Mouse (Mus musculus) cerebellum, postnatal 4 days (tissue): ENCODE data around the gene Slc5a1.

Experiments
- DNase-seq, 2 experiments: peaks; one replicate each; pipeline ENCODE4 v3.0.0; 2022; ENCODE audit warnings: low spot score in 2 of 2, mixed read lengths in 1 of 2

Gene Slc5a1

DNA sequence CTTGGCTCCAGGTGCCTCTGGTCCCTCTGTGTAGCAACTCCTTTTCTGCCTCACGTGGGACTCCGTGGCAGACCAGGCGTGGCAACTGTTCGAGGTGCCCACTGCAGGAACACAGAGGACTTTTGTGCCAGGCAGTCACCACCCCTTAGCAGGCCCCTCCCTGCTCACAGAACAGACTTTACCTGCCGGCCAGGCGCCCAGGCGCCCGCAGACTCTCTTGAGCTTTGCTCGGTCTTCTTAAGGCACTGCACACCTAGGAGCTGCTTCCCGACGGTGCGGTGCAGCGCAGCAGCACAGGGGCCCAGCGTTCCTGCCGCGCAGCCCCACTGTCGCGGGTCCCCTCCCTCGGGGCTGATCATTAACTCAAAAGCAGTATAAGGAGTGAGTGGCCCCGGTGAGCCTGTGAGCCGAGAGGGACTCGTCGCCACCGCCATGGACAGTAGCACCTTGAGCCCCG is at the start of gene Slc5a1:
Gene Slc5a1, plus strand, starts transcription at position 195 of the 457 bp plus-strand sequence.
- no peak for DNase-seq

GRCm38 (mm10) chr5:33056126-33056765 is 47.8 kb upstream of the Slc5a1 start:
- no peak for DNase-seq

DNA sequence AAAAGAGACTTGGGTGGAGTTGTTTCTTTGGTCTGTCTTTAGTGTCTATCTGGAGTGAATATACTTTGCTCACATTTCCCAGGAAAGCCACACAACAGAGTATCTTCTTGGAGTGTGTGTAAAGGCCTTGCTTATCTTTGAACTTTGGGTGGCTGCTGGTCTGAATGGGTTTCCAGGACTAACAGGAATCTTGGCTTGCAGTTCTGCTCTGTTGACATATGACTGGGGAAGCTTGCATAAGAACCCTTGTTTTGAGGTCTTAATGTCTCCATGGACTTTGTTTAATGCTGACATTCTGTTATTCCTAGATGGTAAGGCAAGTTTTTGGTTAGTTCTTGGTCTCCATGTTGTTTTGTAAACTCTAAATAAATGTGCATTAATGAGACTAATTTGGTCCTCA is 33.9 kb upstream of the Slc5a1 start:
- no peak for DNase-seq

GRCm38 (mm10) chr5:33076490-33077191 is 27.4 kb upstream of the Slc5a1 start:
- DNase-seq: no peak

- no peak for DNase-seq
Observed at GRCm38 (mm10) chr5:33082896-33083295, 21.1 kb upstream of the Slc5a1 start.

GRCm38 (mm10) chr5:33084599-33084998 is 19.4 kb upstream of the Slc5a1 start:
- no peak for DNase-seq

- no peak for DNase-seq
Observed at GRCm38 (mm10) chr5:33091342-33091741, 12.7 kb upstream of the Slc5a1 start.

- DNase-seq: no peak
Observed at GRCm38 (mm10) chr5:33095315-33095714, 8.7 kb upstream of the Slc5a1 start.

DNA sequence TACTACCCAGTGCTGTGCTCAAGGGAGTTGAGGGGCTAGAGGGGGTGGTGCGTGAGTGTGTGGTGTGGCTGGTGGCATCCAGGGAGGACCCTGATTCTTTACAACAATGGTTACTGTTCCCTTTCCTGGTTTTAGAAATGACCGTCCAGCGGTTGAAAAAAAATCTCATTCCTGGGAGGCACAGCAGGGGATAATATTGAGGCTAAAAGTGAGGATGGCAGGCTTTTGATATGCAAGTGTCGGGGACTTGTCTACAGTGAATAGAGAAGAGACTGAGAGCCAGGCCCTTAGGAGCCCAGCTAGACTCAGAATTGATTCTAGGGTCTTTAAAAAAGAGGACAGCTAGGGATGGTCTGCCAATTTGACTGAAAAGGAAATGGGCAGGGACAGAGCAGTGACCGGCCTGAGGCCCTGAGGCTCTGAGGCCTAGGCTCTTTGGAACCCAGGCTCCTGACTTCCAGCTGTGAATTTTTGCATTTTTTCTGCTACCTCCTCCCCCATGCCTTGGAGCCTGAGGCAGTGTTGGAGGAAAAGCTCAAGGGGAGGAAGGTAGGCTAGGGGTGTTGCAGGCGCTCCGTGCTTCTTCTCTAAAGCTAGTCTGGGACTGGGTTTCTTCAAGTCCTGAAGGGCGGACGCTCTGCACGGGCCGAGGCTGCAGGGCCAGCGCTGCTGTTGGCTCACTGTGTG is 1.5 kb upstream of the Slc5a1 start:
- DNase-seq: no peak

- no peak for DNase-seq
Observed at GRCm38 (mm10) chr5:33104876-33105275, 857 bp downstream of the Slc5a1 start.

DNA sequence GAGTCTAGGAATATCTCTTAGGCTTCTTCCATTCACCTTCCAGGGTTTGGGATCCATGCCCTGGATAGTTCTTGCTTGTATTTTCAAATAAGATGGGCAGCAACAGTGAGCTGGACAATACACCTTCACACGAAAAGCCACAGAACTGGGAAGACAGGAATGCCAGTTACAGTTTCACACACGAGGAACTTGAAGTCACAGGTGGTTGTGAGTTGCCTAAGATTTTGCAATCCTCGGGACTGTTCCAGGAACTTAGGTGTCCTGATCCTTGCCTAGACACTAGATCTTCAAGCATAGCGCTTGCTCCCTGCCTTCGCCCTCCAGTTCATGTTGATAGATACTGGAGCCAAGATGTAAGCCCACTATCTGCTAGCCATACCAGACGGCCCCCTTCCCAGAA is 1.6 kb downstream of the Slc5a1 start:
- no peak for DNase-seq

GRCm38 (mm10) chr5:33107056-33107455 is 3.0 kb downstream of the Slc5a1 start:
- no peak for DNase-seq

DNA sequence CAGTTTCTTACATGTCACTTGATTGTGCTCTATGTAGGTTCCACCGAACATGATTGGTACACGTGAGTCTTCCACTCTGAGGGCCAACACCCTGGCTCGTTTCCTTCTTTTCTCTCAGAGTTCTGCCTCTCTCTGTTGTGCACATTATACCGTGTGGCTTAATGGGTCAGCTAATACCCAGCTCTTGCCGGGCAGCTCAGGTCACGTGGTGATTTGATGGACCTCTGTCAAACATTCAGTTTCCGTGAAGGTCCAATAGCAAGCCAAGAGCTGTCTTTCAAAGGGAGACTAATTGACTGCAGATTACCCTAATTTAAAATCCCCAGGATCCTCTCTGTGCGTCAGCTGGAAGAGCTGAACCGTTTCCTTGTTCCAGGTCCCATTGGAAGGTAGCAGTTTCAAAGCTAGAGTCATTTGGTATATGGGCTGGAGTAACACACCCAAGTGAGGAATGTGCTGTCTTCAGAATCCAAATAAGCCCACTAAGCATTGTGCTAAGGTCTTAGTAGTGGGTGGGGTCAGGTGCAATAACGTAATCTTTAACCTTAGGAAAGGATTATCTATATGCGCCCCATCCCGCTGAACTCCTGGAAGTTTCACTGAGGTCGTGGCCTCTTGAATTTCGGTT is 3.9 kb downstream of the Slc5a1 start:
- DNase-seq: no peak

- no peak for DNase-seq
Observed at GRCm38 (mm10) chr5:33121871-33122315, 17.9 kb downstream of the Slc5a1 start.

DNA sequence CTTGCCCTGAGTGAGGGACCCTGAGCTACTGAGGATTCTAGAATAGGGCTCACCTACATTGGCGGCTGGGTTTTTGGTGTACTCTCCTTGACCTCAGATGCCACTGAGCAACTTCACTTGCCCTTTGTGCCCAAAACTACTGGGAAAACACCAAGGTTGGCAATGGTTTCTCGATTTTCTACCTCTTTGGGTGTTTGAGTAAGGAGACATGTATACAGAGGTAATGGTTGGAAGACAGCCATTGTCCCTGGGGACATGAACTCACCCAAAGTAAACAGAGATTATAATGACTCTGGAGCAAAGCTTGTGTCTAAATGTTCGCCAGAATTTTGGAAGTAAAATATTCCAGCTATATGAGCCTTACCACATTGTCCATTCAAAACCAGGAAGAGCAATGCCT is 19.6 kb downstream of the Slc5a1 start:
- no peak for DNase-seq

GRCm38 (mm10) chr5:33125318-33125717 is 21.3 kb downstream of the Slc5a1 start:
- no peak for DNase-seq

DNA sequence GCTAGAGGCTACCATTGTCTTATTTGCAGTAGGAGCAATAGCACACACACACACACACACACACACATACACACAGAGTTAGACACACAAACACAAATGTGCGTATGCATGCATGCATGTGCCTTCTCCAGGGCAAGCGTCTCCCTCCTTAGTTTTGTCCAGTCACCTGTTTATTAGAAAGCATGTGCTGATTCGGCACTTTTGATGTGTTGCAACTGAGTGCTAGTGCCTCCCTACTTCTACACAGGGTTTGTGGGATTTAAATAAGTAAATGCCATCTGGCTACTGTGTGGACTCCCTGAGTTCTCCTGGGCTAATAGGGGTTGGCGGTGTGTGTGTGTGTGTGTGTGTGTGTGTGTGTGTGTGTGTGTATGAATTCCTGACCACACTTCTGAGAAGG is 30.1 kb downstream of the Slc5a1 start:
- no peak for DNase-seq

- DNase-seq: no peak
Observed at GRCm38 (mm10) chr5:33135611-33136010, 31.6 kb downstream of the Slc5a1 start.

- peak in 1 of 2 experiments; percentile 44 for DNase-seq
Observed at GRCm38 (mm10) chr5:33142790-33143455, 38.9 kb downstream of the Slc5a1 start.

DNA sequence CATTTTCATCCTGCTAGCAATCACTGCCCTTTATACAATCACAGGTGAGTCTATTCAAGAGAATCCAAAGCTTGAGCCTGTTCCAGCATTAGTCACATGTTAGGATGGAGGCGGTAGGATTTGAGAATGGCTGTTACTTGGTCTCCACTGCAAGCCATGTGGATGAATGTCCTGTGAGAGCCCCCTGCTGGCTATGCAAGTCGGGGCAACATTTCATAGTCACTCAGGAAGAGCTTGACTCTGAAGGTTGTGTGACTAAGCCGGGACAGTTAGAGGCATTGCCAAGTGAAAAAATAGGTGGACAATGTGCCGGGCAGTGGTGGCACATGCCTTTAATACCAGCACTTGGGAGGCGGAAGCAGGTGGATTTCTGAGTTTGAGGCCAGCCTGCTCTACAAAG is 40.0 kb downstream of the Slc5a1 start:
- no peak for DNase-seq

GRCm38 (mm10) chr5:33146837-33147236 is 42.8 kb downstream of the Slc5a1 start:
- DNase-seq: no peak

GRCm38 (mm10) chr5:33147691-33148090 is 43.7 kb downstream of the Slc5a1 start:
- DNase-seq: no peak
